Mouse (Mus musculus): ENCODE data around the gene Fancg. TPM values are rescaled to one million over a fixed set of nuclear protein-coding genes. Genes with fewer than 3 reads are reported as not detected.

The Fancg gene
- polyA plus RNA-seq, 1 experiment from 2014 or later: 22.8 TPM

DNA sequence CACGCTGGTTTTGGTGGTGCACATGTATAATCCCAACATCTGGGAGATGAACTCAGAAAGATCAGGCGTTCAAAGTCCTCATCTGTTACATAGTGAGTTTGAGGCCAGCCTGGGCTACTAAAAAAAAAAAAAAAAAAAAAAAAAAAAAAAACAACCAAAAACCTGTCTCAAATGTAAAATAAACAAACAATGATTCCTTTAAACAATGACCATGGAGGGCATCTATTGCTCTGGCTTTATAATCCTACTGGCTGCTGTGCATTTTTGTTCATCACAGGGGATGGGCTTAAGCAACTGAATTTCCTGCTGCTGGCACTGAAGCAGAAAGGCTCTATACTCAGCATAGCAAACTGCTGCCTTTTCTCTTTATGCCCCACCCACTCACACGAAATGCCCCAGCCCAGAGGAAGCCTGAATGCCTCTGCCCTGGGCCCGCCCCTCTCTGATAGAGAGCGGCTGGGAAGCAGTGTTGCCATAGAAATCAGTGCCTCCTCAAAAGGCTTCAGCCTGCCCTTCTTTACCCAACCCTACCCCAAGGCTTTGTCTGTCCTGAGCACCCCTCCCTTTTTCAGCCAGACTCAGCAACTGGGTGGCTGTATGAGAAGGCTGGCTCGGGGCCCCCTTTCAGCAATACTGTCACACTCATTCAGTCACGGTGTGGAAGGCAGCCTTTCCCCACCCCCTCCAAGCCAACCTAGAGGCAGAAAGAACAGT is 33.5 kb upstream of the Fancg start:
- WGBS: 11% methylated on average over 7 of the region's 7 CpGs
- H3K4me3 ChIP-seq (replicated peaks): peak overlapping the region; percentile 63
- ATAC-seq (ENCODE audit: low FRiP score): peak; percentile 23

DNA sequence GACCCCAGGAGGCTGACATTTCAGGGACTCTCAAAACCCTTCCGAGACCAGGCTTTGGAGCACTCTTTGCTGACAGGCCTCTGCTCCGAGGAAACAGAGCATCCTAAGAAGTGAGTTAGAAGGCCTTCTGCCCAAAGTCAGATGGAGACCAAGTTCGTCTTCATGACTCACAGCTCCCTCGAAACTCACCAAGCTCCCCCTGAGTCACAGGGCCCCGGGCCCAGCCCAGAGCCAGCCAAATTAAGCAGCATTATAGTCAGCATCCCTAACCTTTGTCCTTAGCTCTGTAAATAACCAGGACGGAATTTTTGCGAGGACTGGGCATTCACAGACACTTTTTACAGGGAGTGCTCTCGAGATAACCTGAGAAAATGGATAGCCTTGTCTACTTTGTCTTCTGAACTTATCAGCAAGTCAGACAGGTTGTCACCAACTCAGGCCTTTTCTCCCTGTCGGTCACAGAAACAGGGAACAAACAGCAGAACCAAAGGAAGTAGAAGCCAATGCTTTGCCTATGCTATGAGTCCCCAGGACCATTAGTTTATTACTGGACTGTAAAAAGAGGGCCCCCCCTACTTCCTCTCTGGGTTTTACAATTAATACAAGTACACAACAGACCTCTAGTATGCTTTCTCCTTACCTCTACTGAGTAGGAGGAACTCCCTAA is 30.7 kb upstream of the Fancg start:
- peak overlapping the region; percentile 39; the same call in 1 of the 2 replicates for H3K27ac ChIP-seq (replicated peaks)
- peaks cover 7% of the 10 kb centered on the region for H3K36me3 ChIP-seq
- H3K4me1 ChIP-seq: peaks cover 64% of the 10 kb centered on the region
- no peak overlapping the region for H3K9ac ChIP-seq (replicated peaks)
- no peaks in the 10 kb centered on the region for H3K9me3 ChIP-seq (replicated peaks)
- no peaks in the 10 kb centered on the region for H3K27me3 ChIP-seq (replicated peaks)
- H3K4me3 ChIP-seq (replicated peaks): no peak overlapping the region
- ATAC-seq (ENCODE audit: low FRiP score): no peak
- 0 out of 2 replicates have a peak overlapping the region, but pooled peaks have one; percentile 88 for H3K4me2 ChIP-seq
- WGBS: 58% methylated on average over 9 of the region's 9 CpGs

More for the DNA sequence above, 33.5 kb upstream of the Fancg start:
- Histone ChIP-seq H3K27me3 (replicated peaks) (no peaks in the 10 kb centered on the region), H3K27ac (replicated peaks) (peak overlapping the region; percentile 75), H3K4me1 (peaks cover 51% of the 10 kb centered on the region), H3K4me2 (peak overlapping the region; percentile 88), H3K36me3 (no peaks in the 10 kb centered on the region), H3K9me3 (replicated peaks) (no peaks in the 10 kb centered on the region), H3K9ac (replicated peaks) (no peak overlapping the region; the same call in 1 of the 2 replicates)

DNA sequence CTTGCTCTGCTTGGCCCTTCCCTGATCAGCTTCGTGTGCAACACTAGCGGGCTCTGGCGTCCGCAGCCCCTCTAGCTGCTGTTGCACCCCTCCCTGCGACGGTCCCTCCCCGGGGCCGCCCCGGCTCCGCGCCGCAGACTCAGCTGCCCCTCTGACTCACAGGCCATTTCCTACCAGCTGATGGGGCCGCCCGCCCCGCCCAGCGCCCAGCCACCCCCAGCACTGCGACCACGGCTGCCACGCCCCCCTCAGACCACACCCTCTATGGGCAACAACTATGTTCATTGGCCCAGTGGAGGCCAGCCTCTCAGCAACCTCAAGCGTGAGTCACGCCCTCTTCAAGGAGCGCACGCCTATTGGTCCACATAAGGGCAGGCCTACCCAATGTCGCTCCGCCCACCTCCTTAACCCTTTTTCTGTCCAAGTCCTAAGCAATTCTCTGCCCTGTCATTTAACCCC is 29.8 kb upstream of the Fancg start:
- peak; percentile 95 for ATAC-seq (ENCODE audit: low FRiP score)
- H3K4me3 ChIP-seq (replicated peaks): peak overlapping the region; percentile 82
- 1% methylated on average over 25 of the region's 25 CpGs for WGBS
- no peaks in the 10 kb centered on the region for H3K27me3 ChIP-seq (replicated peaks)
- peaks cover 59% of the 10 kb centered on the region for H3K4me1 ChIP-seq
- H3K36me3 ChIP-seq: peaks cover 15% of the 10 kb centered on the region
- H3K27ac ChIP-seq (replicated peaks): peak overlapping the region; percentile 82
- peak overlapping the region; percentile 83 for H3K9ac ChIP-seq (replicated peaks)
- H3K9me3 ChIP-seq (replicated peaks): no peaks in the 10 kb centered on the region
- peak overlapping the region; percentile 88 for H3K4me2 ChIP-seq

DNA sequence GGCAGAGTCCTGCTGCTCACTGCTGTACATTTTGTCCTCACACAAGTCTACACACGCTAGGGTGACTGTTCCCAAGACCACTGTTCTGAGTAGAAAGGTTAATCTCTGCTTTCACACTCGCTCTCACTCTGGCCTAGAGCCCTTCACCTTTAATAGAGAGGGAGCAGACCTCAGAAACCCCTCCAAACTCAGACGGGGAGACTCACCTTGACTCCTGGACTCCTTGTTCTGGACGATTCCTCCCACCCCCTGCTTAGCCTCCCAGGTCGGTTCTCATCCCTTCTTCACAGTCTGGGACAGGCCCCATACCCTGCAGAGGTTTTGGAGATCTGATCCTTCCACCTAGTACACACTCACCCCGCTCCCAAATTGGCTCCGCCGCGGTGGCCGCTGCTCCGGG is 29.3 kb upstream of the Fancg start:
- Histone ChIP-seq H3K4me2 (peak overlapping the region; percentile 88), H3K27me3 (replicated peaks) (no peaks in the 10 kb centered on the region), H3K4me1 (peaks cover 53% of the 10 kb centered on the region), H3K4me3 (replicated peaks) (peak overlapping the region; percentile 82), H3K9ac (replicated peaks) (peak overlapping the region; percentile 83), H3K36me3 (peaks cover 20% of the 10 kb centered on the region), H3K9me3 (replicated peaks) (no peaks in the 10 kb centered on the region), H3K27ac (replicated peaks) (peak overlapping the region; percentile 82)
- 1% methylated on average over 11 of the region's 11 CpGs for WGBS
- peak; percentile 37 for ATAC-seq (ENCODE audit: low FRiP score)

DNA sequence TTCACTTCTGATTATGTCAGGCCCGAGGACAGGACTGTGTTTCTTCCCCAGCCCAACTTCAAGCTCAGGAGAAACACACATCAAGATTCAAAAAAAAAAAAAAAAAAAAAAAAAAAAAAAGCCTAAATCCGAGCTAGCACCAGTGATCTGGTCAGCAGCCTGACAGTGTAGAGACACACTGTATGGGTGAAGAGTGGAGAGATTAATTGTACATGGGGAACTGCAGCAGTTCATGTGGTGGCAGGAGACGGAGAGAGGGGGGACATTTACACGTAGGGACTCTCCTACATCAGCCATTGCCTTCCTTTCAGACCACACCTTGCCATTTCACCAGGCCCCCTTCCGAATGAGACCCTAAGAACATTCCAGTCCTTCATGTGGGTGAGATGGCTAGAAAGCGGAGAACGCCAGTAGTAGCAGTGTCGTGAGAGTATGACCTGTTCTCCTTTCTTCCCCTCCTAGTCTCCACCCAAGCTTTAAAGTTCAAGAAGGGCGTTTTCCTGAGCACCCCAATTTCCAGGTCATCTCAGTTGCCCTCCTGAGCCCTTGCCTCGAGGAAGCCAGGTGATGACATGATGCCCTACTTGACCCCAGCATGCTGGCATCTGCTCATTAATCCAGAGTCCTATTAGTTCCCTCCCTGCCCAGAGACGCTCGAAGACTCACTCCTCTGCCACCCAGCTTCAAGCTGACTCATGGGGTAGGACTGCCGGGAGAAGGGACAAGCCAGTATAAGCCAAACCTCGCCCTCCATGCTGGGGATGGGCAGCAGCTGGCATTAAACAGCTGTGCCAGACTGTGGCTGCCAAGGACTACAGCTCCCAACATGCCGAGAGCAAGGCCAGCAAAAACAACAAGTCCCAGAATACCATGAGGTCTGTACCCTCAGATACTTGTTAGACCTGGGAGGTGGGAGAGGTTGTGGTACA is 28.5 kb upstream of the Fancg start:
- Histone ChIP-seq H3K9ac (replicated peaks) (peak overlapping the region; percentile 83), H3K9me3 (replicated peaks) (no peaks in the 10 kb centered on the region), H3K36me3 (peaks cover 28% of the 10 kb centered on the region), H3K4me1 (peaks cover 46% of the 10 kb centered on the region), H3K27ac (replicated peaks) (peak overlapping the region; percentile 82), H3K4me3 (replicated peaks) (peak overlapping the region; percentile 82), H3K27me3 (replicated peaks) (no peaks in the 10 kb centered on the region), H3K4me2 (peak overlapping the region; percentile 88)
- peak; percentile 12 for ATAC-seq (ENCODE audit: low FRiP score)
- WGBS: 65% methylated on average over 15 of the region's 15 CpGs

DNA sequence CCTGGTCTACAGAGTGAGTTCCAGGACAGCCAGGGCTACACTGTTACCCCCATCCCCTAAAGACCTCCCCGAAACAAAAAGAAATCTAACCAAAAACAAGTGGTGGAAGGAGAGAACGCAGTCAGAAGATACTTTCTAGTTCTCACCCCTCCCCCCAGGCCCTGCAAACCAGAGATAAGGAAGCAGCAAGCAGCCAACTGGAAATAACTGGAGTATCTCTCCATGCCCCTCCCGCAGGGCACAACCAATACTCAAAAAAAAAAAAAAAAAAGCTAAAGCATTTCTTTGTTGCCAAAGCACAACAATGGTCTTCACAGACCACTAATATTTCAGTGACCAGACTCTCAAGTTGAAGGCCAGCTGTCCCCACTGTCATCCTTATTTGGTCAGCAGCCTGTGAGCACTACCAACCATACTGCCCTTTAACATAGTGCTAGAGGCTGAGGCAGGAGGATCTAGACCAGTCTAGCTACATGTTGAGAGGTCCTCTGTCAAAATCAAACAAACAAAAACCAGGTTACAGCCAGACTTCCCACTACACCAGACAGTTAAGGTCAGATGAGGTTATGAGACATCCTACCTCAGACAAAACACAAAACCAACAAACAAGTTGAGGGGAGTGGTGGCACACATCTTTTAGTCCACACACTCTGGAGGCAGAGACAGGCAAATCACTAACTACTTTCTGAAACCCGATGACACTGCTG is 27.7 kb upstream of the Fancg start:
- H3K27ac ChIP-seq (replicated peaks): no peak overlapping the region
- peaks cover 37% of the 10 kb centered on the region for H3K4me1 ChIP-seq
- H3K9ac ChIP-seq (replicated peaks): no peak overlapping the region
- 68% methylated on average over 4 of the region's 4 CpGs for WGBS
- H3K36me3 ChIP-seq: peaks cover 36% of the 10 kb centered on the region
- H3K27me3 ChIP-seq (replicated peaks): no peaks in the 10 kb centered on the region
- peak overlapping the region; percentile 82 for H3K4me3 ChIP-seq (replicated peaks)
- no peaks in the 10 kb centered on the region for H3K9me3 ChIP-seq (replicated peaks)
- peak overlapping the region; percentile 88; the same call in 1 of the 2 replicates for H3K4me2 ChIP-seq
- no peak for ATAC-seq (ENCODE audit: low FRiP score)

DNA sequence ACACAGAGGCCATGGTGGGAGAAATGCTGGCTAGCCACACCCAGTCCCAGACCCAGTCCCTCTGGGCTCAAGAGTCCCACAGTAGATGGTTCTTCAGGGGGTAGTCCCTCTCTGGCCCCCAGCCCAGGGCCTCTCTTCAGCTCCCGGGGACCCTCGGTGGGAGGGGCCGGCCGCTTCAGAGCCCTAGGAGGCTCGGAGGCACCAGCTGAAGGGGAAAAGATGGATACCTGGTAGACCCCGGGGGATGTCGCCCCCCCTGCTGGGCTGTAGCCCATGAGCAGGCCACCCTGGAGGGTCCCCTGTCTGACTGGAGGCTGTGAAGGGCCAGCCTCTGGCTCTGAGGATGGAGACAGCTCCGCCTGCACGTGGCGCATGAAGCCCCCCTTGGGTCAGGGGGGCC is 26.1 kb upstream of the Fancg start:
- H3K9me3 ChIP-seq (replicated peaks): no peaks in the 10 kb centered on the region
- WGBS: 88% methylated on average over 10 of the region's 10 CpGs
- no peak overlapping the region for H3K4me3 ChIP-seq (replicated peaks)
- no peak overlapping the region for H3K9ac ChIP-seq (replicated peaks)
- no peak for ATAC-seq (ENCODE audit: low FRiP score)
- H3K4me1 ChIP-seq: peaks cover 48% of the 10 kb centered on the region
- no peak overlapping the region for H3K27ac ChIP-seq (replicated peaks)
- peaks cover 39% of the 10 kb centered on the region for H3K36me3 ChIP-seq
- no peaks in the 10 kb centered on the region for H3K27me3 ChIP-seq (replicated peaks)
- no peak overlapping the region for H3K4me2 ChIP-seq

DNA sequence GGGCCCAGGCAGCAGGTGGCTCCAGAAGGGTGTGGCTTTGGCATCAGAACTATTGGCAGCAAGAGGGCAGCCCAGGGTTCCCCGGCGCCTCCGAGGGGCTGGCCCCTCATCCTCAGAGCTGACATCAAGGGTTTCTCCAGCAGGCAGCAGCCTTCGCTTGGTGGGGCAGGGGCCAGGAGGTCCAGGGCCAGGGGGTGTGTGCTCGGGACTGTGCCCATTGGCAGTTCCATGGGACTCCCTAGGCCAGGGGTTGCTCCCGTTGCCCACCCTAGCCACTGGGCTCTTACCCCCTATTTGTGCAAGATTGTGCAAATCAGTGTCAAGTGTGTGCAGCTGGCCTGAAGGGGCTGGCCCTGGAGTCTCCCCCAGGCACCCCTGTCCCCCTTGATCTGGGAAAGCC is 25.5 kb upstream of the Fancg start:
- no peak overlapping the region for H3K4me3 ChIP-seq (replicated peaks)
- no peak for ATAC-seq (ENCODE audit: low FRiP score)
- H3K27ac ChIP-seq (replicated peaks): no peak overlapping the region
- H3K9me3 ChIP-seq (replicated peaks): no peaks in the 10 kb centered on the region
- H3K27me3 ChIP-seq (replicated peaks): no peaks in the 10 kb centered on the region
- peaks cover 39% of the 10 kb centered on the region for H3K36me3 ChIP-seq
- H3K4me1 ChIP-seq: peaks cover 45% of the 10 kb centered on the region
- no peak overlapping the region for H3K9ac ChIP-seq (replicated peaks)
- H3K4me2 ChIP-seq: no peak overlapping the region
- WGBS: 90% methylated on average over 6 of the region's 6 CpGs

DNA sequence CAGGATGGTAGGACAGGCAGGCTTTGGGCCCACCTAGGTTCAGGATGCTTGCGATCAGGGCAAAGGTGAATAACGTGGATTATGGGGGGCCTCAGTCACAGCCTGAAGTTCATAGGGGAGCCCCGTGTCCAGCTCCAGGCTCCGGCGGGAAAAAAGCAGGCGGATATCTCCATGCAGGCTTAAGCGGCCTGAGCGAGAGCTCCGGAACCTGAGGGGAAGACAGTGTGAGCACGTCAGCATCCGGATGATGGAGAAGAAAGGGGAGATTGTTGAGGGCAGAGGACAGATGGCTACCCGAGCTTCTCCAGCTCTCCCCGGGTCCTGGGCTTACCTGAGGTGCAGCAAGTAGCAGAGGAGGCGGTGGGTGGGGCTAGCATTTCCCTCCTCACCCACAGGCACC is 23.2 kb upstream of the Fancg start:
- Histone ChIP-seq H3K4me1 (peaks cover 42% of the 10 kb centered on the region), H3K9me3 (replicated peaks) (no peaks in the 10 kb centered on the region), H3K4me2 (no peak overlapping the region), H3K27me3 (replicated peaks) (no peaks in the 10 kb centered on the region), H3K4me3 (replicated peaks) (no peak overlapping the region), H3K36me3 (peaks cover 50% of the 10 kb centered on the region), H3K9ac (replicated peaks) (no peak overlapping the region), H3K27ac (replicated peaks) (no peak overlapping the region)
- no peak for ATAC-seq (ENCODE audit: low FRiP score)
- WGBS: 85% methylated on average over 14 of the region's 14 CpGs

DNA sequence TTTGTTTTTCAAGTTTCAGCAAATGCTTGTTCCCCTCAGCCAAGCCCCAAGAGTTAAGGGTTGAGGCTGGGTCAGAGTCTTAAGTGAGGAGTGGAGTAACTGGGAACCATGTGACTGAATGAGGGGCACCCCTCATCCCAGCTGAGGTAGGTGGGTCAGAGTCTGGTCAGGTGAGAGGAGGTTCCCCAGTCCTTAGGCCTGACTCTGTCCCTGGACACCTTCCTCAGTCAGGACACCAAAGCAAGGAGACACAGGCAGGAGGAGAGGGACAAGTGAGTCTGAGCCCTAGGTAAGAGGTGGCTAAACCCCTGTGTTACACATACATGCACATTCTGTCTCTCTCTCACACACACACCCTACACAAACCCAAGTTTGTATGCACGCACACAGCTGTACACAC is 22.2 kb upstream of the Fancg start:
- Histone ChIP-seq H3K36me3 (peaks cover 59% of the 10 kb centered on the region), H3K9me3 (replicated peaks) (no peaks in the 10 kb centered on the region), H3K4me1 (peaks cover 32% of the 10 kb centered on the region), H3K27me3 (replicated peaks) (no peaks in the 10 kb centered on the region), H3K27ac (replicated peaks) (peak overlapping the region; percentile 11; the same call in 1 of the 2 replicates), H3K4me2 (no peak overlapping the region), H3K9ac (replicated peaks) (no peak overlapping the region), H3K4me3 (replicated peaks) (no peak overlapping the region)
- 89% methylated on average over 1 of the region's 1 CpGs for WGBS
- no peak for ATAC-seq (ENCODE audit: low FRiP score)

All from neural tube, embryonic 15.5 days (tissue).